8 mouse cellular contexts compared by ENCODE assay signal in the genomic region with DNA sequence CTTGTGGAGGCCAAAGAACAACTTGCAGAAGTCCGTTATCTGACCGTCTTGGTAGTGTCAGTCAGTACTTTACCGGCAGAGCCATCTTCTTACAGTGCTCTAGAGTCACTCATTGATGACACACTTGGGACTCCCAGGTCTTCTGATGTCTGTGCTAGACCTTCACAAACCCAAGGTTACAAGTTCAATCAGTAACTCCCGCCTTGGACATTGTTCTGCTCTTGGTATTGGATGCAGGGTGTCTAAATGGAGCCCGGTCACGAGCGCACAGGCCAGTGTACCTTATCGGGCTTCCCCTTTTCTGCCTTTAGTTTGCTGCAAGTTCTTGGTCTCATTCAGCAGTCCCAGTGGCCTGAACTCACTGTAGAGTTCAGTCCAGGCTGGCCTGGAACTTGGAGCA. TPM values are rescaled to one million over a fixed set of nuclear protein-coding genes. Genes with fewer than 3 reads are reported as not detected.
DNase-seq lines count a peak whose midpoint lies in the region; ATAC-seq and TF ChIP-seq lines count a peak whose summit lies in the region.

No protein-coding gene starts in this region.

- H3K79me2 ChIP-seq in MEL (ENCODE audit: control insufficient read depth, insufficient read depth, low read length, poor library complexity), result peaks cover 45% of the 10 kb centered on the region
- peaks cover 6% of the 10 kb centered on the region; the same call in 1 of the 2 replicates for H3K79me2 ChIP-seq in liver, adult 2 months (ENCODE audit: control insufficient read depth, insufficient read depth, low read length)

- peak; percentile 45 for DNase-seq in kidney, adult 11 months
- DNase-seq in kidney, postnatal 4 days, result no peak
- DNase-seq in MEL (ENCODE audit: low read depth, low spot score), result peak; percentile 87
- peak; percentile 55 for DNase-seq in liver, adult 2 months (ENCODE audit: extremely low read depth, low read depth, low spot score)
- peak; percentile 36 to 68 for DNase-seq in spleen, postnatal 4 days (ENCODE audit: low spot score in 2 of 2)
- DNase-seq in left cerebral cortex, adult 18-20 months (ENCODE audit: low spot score in 2 of 2), result no peak
- DNase-seq in frontal cortex, postnatal 36 days (ENCODE audit: low spot score in 2 of 2), result no peak

- no peaks in the 10 kb centered on the region for H3K27me3 ChIP-seq in MEL (ENCODE audit: control insufficient read depth in 1 of 2, insufficient read depth in 2 of 2, low read length in 2 of 2)
- H3K27me3 ChIP-seq in liver, adult 2 months (ENCODE audit: control insufficient read depth, insufficient read depth, low read length), result no peaks in the 10 kb centered on the region

- WGBS in liver, adult 2 months, result 29% methylated on average over 8 of the region's 8 CpGs

- TF ChIP-seq EP300 in MEL (IDR thresholded peaks at IDR 0.05; ENCODE audit: low read depth in 1 of 2, low read length in 2 of 2), result peak in 1 of 2 experiments; percentile 64; a peak in 2 of 4 replicates

- peaks cover 4 to 41% of the 10 kb centered on the region in 2 experiments; a peak in 3 of 4 replicates for H3K36me3 ChIP-seq in MEL (ENCODE audit: control insufficient read depth in 1 of 2, insufficient read depth in 2 of 2, low read length in 2 of 2)
- H3K36me3 ChIP-seq in liver, adult 2 months (ENCODE audit: control insufficient read depth, insufficient read depth, low read length), result no peaks in the 10 kb centered on the region

- peak overlapping the region; percentile 93 for H3K27ac ChIP-seq in MEL (ENCODE audit: control insufficient read depth, low read depth, low read length)
- peak overlapping the region; percentile 34; the same call in 1 of the 2 replicates for H3K27ac ChIP-seq in liver, adult 2 months (replicated peaks; ENCODE audit: insufficient read depth, low read depth, low read length)

- peaks cover 24 to 45% of the 10 kb centered on the region in 2 experiments for H3K4me1 ChIP-seq in MEL (ENCODE audit: control insufficient read depth in 1 of 2, insufficient read depth in 2 of 2, low read length in 2 of 2)
- H3K4me1 ChIP-seq in liver, adult 2 months (ENCODE audit: control insufficient read depth, insufficient read depth, low read length), result peaks cover 25% of the 10 kb centered on the region

- ATAC-seq in granulocyte monocyte progenitor cell, adult 5-6 weeks (replicated peaks; ENCODE audit: poor library complexity, severe bottlenecking), result peak; percentile 33

- no peak for TF ChIP-seq RAD21 in MEL (IDR thresholded peaks at IDR 0.05; ENCODE audit: low read depth, low read length)

- H3K4me3 ChIP-seq in MEL (ENCODE audit: control insufficient read depth in 1 of 2, insufficient read depth in 1 of 2, low read depth in 2 of 2, low read length in 2 of 2), result peak overlapping the region; percentile 76 to 95
- peak overlapping the region; percentile 37 for H3K4me3 ChIP-seq in liver, adult 2 months (ENCODE audit: insufficient read depth, low read depth, low read length)

- TF ChIP-seq CTCF in MEL (IDR thresholded peaks at IDR 0.05 in 2 of 3, conservative IDR thresholded peaks at IDR 0.05 in 1 of 3; ENCODE audit: control insufficient read depth in 1 of 3, insufficient read depth in 1 of 3, low read depth in 2 of 3, low read length in 3 of 3, poor library complexity in 1 of 3, severe bottlenecking in 1 of 3), result no peak
- TF ChIP-seq CTCF in liver, adult 2 months (IDR thresholded peaks at IDR 0.05; ENCODE audit: low read depth, low read length), result no peak

- TF ChIP-seq POLR2A in MEL (IDR thresholded peaks at IDR 0.05; ENCODE audit: control insufficient read depth in 1 of 2, insufficient read depth in 1 of 2, low read depth in 1 of 2, low read length in 2 of 2, poor library complexity in 1 of 2), result peak; percentile 27 to 50; a peak in 1 of 4 replicates
- no peak for TF ChIP-seq POLR2A in liver, adult 2 months (IDR thresholded peaks at IDR 0.05; ENCODE audit: extremely low read depth, insufficient read depth, low read length)

- no peaks in the 10 kb centered on the region for H3K9me3 ChIP-seq in MEL (replicated peaks; ENCODE audit: insufficient read depth, low read length)

- H3K9ac ChIP-seq in MEL (ENCODE audit: control insufficient read depth, low read depth, low read length, poor library complexity, severe bottlenecking), result peak overlapping the region; percentile 96
- no peak overlapping the region for H3K9ac ChIP-seq in liver, adult 2 months (ENCODE audit: low read depth, low read length)

TF ChIP-seq in MEL, 35 proteins besides CTCF, POLR2A, EP300 and RAD21:
- TF ChIP-seq NELFE (IDR thresholded peaks at IDR 0.05; ENCODE audit: low read depth, low read length) (no peak; the same call in none of the 2 replicates), GATA1 (IDR thresholded peaks at IDR 0.05; ENCODE audit: low read depth, low read length) (peak; percentile 45), BHLHE40 (IDR thresholded peaks at IDR 0.05; ENCODE audit: borderline replicate concordance, low read depth, low read length) (peak; percentile 86), MAX (IDR thresholded peaks at IDR 0.05; ENCODE audit: low read length) (peak; percentile 70), ELF1 (IDR thresholded peaks at IDR 0.05; ENCODE audit: low read depth, low read length) (0 out of 2 replicates have a peak, but pooled peaks have one; percentile 5), CHD1 (IDR thresholded peaks at IDR 0.05; ENCODE audit: low read depth, low read length) (peak; percentile 68; the same call in 1 of the 2 replicates), USF2 (IDR thresholded peaks at IDR 0.05; ENCODE audit: borderline replicate concordance in 1 of 2, insufficient read depth in 1 of 2, low read depth in 1 of 2, low read length in 2 of 2) (no peak), MXI1 (IDR thresholded peaks at IDR 0.05; ENCODE audit: low read depth, low read length) (peak; percentile 67; the same call in 1 of the 2 replicates), USF1 (IDR thresholded peaks at IDR 0.05; ENCODE audit: low read depth, low read length) (peak; percentile 78), JUND (IDR thresholded peaks at IDR 0.05; ENCODE audit: low read depth, low read length) (no peak), TBP (IDR thresholded peaks at IDR 0.05; ENCODE audit: low read depth, low read length) (peak; percentile 64; the same call in 1 of the 2 replicates), POLR2AphosphoS2 (IDR thresholded peaks at IDR 0.05; ENCODE audit: low read length) (peak; percentile 83), MYC (IDR thresholded peaks at IDR 0.05; ENCODE audit: low read depth, low read length) (0 out of 2 replicates have a peak, but pooled peaks have one; percentile 48), E2F4 (IDR thresholded peaks at IDR 0.05; ENCODE audit: borderline replicate concordance, low read depth, low read length) (no peak), SIN3A (IDR thresholded peaks at IDR 0.05; ENCODE audit: low read length) (peak; percentile 43)

RNA-seq across cellular contexts. Expression of gene Rpia, which starts 0.6 kb away (rescaled TPM):
- total RNA-seq in MEL (2012; rRNA removed), result 188 and 238 TPM in 2 replicates
- 100 to 1,000 TPM in 1 of 2 experiments, 10 to 100 TPM in 1; 93.4 to 180 TPM for polyA plus RNA-seq in MEL (2012; ENCODE audit: insufficient read depth in 1 of 2, insufficient read length in 2 of 2, low read depth in 1 of 2, low replicate concordance in 2 of 2, missing spikeins in 1 of 2)
- 67.7 and 90.5 TPM in 2 replicates for total RNA-seq in granulocyte monocyte progenitor cell, adult 5-6 weeks (2014; fragmentation: Nextera tagmentation)
- total RNA-seq in granulocyte monocyte progenitor cell, adult 5-6 weeks (2017), result 181 and 207 TPM in 2 replicates
- total RNA-seq in liver, adult 2 months (2014; rRNA removed), result 3.0 and 3.9 TPM in 2 replicates
- polyA plus RNA-seq in liver, adult 2 months (2012; rRNA removed), result 2.0 TPM in 2 replicates
- 10 to 100 TPM; 11.9 to 16.2 TPM for total RNA-seq in left cerebral cortex, adult 18-20 months (2021)

RNA-seq across cellular contexts. Expression of gene Eif2ak3, which starts 51.7 kb away (rescaled TPM):
- total RNA-seq in MEL (2012; rRNA removed), result 9.0 and 9.1 TPM in 2 replicates
- polyA plus RNA-seq in MEL (2012; ENCODE audit: insufficient read depth in 1 of 2, insufficient read length in 2 of 2, low read depth in 1 of 2, low replicate concordance in 2 of 2, missing spikeins in 1 of 2), result 1 to 10 TPM in 1 of 2 experiments, not detected in 1; 9.9 TPM
- 13.1 and 13.6 TPM in 2 replicates for total RNA-seq in granulocyte monocyte progenitor cell, adult 5-6 weeks (2014; fragmentation: Nextera tagmentation)
- total RNA-seq in granulocyte monocyte progenitor cell, adult 5-6 weeks (2017), result 21.2 and 24.4 TPM in 2 replicates
- 7.9 and 9.9 TPM in 2 replicates for total RNA-seq in liver, adult 2 months (2014; rRNA removed)
- polyA plus RNA-seq in liver, adult 2 months (2012; rRNA removed), result 5.2 and 7.1 TPM in 2 replicates
- total RNA-seq in left cerebral cortex, adult 18-20 months (2021), result 10 to 100 TPM; 25.3 to 27.5 TPM

Comparison
In these comparisons a context has a peak if more than half of its experiments do, and no peak if none do; other contexts are left out.
1. DNase-seq: peak in kidney, adult 11 months (single experiment), MEL (single experiment), liver, adult 2 months (single experiment) and spleen, postnatal 4 days (2 of 2); none in kidney, postnatal 4 days (0 of 2), left cerebral cortex, adult 18-20 months (0 of 2) and frontal cortex, postnatal 36 days (0 of 2).